Mouse (Mus musculus): Measurements from ENCODE around the gene Smpd3.

GRCm38 (mm10) chr8:106346123-106346522 lies 8.3 kb upstream of the Smpd3 start:
- TF ChIP-seq CTCF (IDR thresholded peaks at IDR 0.05; ENCODE audit: extremely low read depth, insufficient read depth, low read length) = no peak
- TF ChIP-seq POLR2A (IDR thresholded peaks at IDR 0.05; ENCODE audit: extremely low read depth, insufficient read depth, low read length) = no peak

All from cortical plate, adult 2 months (tissue).